Mouse (Mus musculus) cortical plate, adult 2 months (tissue): Measurements from ENCODE around the gene Gins1.

ENCODE experiments used
- CTCF ChIP-seq: fragments of 200-500 bp; IDR thresholded peaks from 2 replicates; pipeline ENCODE4 v1.5.1; 2011; ENCODE audit warnings: mild to moderate bottlenecking, control low read depth, low read length; ENCODE audit not compliant: insufficient read depth; ENCODE audit errors: extremely low read depth
- POLR2A ChIP-seq: fragments of 200-500 bp; IDR thresholded peaks from 2 replicates; pipeline ENCODE4 v1.6.1; 2011; ENCODE audit warnings: mild to moderate bottlenecking, low read length, control low read depth; ENCODE audit not compliant: insufficient read depth; ENCODE audit errors: extremely low read depth

DNA sequence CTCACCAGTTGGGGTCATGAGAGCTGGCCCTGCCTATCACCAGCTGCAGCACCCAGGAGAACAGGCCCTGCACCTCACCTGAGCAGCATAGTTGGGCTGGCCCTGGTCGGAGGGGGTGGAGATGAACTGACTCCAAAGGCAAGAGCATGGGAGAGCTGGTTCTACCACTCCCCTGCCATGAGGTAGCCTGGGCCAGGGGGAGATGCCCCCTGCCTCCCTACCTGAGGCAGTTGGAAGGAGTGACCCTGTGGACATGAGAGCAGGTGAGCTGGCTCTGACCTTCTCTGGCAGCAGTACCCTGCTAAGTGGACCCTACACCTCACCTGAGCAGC is 20.5 kb upstream of the Gins1 start:
- TF ChIP-seq CTCF (no peak), POLR2A (no peak)
